Mouse (Mus musculus) forebrain, embryonic 15.5 days (tissue): ENCODE results near the gene Cc2d1a. TPM values are rescaled to one million over a fixed set of nuclear protein-coding genes. Genes with fewer than 3 reads are reported as not detected.
A peak's percentile ranks its signal among the peaks of the same experiment; 100 is the strongest.

Source experiments
- ATAC-seq: fragments of 200-750 bp; cut with Nextera tagmentation; replicated peaks from 2 replicates; pipeline ENCODE4 v1.8.0; 2017; ENCODE audit warnings: mild to moderate bottlenecking, moderate TSS enrichment, moderate library complexity
- H3K27ac ChIP-seq: fragments of 300-500 bp; sonication (generic); replicated peaks from 2 replicates; pipeline ENCODE4 v1.5.1; 2015; ENCODE audit warnings: mild to moderate bottlenecking, inconsistent platforms
- H3K27me3 ChIP-seq: fragments of 300-500 bp; sonication (generic); 2 replicates; pipeline ENCODE4 v1.6.1; 2015; ENCODE audit warnings: inconsistent platforms
- H3K36me3 ChIP-seq: fragments of 300-500 bp; sonication (generic); 2 replicates; pipeline ENCODE4 v1.6.1; 2015; ENCODE audit warnings: mild to moderate bottlenecking, inconsistent platforms
- H3K4me1 ChIP-seq: fragments of 300-500 bp; sonication (generic); 2 replicates; pipeline ENCODE4 v1.6.1; 2015; ENCODE audit warnings: inconsistent platforms
- H3K4me2 ChIP-seq: fragments of 300-500 bp; sonication (generic); replicated peaks from 2 replicates; pipeline ENCODE4 v1.6.1; 2015; ENCODE audit warnings: mild to moderate bottlenecking, inconsistent platforms
- H3K4me3 ChIP-seq: fragments of 300-500 bp; sonication (generic); 2 replicates; pipeline ENCODE4 v1.5.1; 2015; ENCODE audit warnings: mild to moderate bottlenecking, inconsistent platforms
- H3K9ac ChIP-seq: fragments of 300-500 bp; sonication (generic); replicated peaks from 2 replicates; pipeline ENCODE4 v1.6.1; 2015; ENCODE audit warnings: mild to moderate bottlenecking, inconsistent platforms
- H3K9me3 ChIP-seq: fragments of 300-500 bp; sonication (generic); 2 replicates; pipeline ENCODE4 v1.6.1; 2016; ENCODE audit warnings: inconsistent platforms
- WGBS: fragments of 180-500 bp; shearing (Covaris S2); methylation state at CpG from one replicate; pipeline ENCODE4 v1.1.7; 2015; ENCODE audit warnings: mixed read lengths; 5-methylcytosine and 5-hydroxymethylcytosine counted together
- polyA plus RNA-seq: library from polyadenylated mRNA; unstranded; fragments of >200 nt; fragmentation: Nextera tagmentation; extraction: Ambion mirVana; gene quantifications from 2 replicates; pipeline ENCODE4 v1.2.1, GENCODE M21; 2015

The Cc2d1a gene
- 32.4 and 34.8 TPM in 2 replicates for polyA plus RNA-seq

DNA sequence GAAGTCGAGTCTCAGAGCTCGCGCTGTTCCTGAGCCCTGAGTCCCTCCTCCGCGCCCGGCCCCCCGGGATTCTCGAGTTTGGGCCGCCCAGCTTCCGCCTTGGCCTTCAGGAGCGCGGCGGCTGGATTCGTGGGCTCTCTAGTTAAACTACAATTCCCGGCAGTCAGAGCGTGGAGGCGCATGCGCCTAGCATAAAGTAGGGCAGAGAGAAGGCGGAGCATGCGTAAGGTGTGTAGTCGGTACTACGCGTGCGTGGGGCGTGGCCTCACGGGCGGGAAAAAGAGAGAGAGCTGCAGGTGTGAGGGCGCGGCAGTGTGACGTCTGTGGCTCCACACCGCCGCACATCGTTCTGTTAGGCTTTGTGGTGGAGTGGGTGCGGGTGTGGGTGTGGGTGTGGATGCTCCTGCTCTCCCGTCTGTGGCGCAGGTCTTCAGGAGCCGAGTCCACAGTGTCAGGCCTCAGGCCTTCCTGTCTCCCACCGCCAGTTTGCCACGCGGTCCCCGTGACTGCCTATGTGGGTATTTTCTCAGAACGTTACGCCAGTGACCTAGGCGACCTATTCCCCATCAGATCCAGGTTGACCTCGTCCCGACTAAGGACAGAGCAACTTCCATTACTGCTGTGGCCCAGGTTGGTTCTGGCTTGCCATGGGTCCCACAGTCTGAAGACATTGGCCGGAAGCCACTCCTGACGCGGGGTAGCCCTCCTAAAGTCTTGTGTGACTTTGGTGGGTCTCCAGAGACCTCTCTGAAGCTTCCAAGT is at the start of gene Cc2d1a, which contains the start of gene 4930432K21Rik:
Cc2d1a (minus strand) TSS at position 168 of the 762 bp plus-strand sequence.
4930432K21Rik (plus strand) TSS at position 257 of the 762 bp plus-strand sequence.
- Histone ChIP-seq H3K36me3 (peaks cover 15% of the 10 kb centered on the region), H3K4me2 (peak within 1 kb of the TSS; percentile 93), H3K27ac (0 out of 2 replicates have a peak within 1 kb of the TSS, but pooled peaks have one; percentile 11), H3K9me3 (no peaks in the 10 kb centered on the region), H3K4me3 (peak within 1 kb of the TSS; percentile 73), H3K27me3 (no peaks in the 10 kb centered on the region), H3K4me1 (peaks cover 24% of the 10 kb centered on the region), H3K9ac (peak within 1 kb of the TSS; percentile 67)
- peak; percentile 96 for ATAC-seq
- 16% methylated on average over 49 of the region's 49 CpGs for WGBS

DNA sequence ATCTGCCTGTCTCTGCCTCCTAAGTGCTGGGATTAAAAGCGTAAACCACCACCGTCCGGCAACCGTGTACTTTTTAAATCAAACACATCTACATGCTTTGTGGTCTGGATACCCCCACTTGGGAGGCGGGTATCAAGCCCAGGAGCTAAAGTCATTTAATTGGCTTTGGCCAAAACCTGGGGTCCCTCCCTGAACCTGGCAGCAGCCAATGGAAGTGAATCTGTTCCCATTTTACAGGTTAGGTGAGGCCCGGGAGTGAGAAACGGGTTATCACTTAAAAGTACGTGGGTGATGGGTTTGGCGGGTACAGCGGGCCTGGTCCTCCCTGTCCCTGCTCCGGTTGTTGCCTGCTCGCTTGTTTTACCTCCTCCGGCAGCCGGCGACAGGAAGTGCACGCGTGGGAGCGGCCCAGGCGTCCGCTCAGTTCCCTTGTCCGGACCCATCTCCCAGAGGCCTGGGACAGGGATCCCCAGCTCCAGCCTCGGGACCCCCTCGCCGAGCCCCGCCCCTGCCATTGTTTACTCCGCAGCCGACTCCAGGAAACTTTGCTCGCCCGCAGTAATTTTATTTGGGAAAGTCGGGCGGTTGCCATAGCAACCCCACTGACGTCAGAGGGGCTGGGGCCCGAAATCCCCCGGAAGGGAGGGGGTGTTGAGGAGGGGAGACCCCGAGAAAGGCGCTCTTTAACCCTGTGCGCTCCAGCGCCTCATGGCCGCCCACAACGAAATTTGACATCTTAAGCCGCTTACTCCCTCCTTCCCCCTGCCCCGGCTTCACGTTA is 49.6 kb upstream of the Cc2d1a start:
- WGBS, result 3% methylated on average over 43 of the region's 43 CpGs
- Histone ChIP-seq H3K9ac (peak overlapping the region; percentile 45), H3K36me3 (no peaks in the 10 kb centered on the region), H3K27me3 (no peaks in the 10 kb centered on the region), H3K9me3 (no peaks in the 10 kb centered on the region), H3K4me2 (peak overlapping the region; percentile 88), H3K4me1 (peaks cover 48% of the 10 kb centered on the region), H3K27ac (peak overlapping the region; percentile 83), H3K4me3 (peak overlapping the region; percentile 54)
- ATAC-seq, result peak; percentile 24

DNA sequence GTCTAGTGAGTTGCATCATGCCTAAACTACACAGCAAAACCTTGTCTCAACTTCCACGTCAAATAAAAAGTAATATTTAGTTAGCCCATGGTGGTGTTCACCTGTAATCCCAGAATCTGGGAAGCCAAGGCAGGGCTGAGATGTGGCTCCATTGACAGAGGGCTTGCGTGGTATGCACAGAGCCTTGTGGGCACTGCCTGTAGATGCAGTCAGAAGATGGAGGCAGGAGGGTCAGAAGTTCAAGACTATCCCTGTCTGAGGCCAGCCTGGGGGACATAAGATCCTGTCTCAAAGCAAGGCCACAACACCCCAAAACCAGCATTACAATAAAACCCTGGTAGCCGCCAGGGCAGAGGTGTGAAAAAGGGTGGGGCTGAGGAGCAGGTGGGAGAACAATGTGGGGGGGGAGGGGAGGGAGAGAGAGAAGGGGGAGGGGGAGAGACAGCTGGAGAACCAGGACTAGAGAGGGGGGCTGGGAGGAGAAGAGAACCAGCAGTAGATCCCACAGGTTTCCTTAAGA is 46.5 kb upstream of the Cc2d1a start:
- Histone ChIP-seq H3K9ac (no peak overlapping the region), H3K4me3 (no peak overlapping the region), H3K4me1 (peaks cover 37% of the 10 kb centered on the region), H3K4me2 (no peak overlapping the region), H3K27ac (no peak overlapping the region), H3K27me3 (no peaks in the 10 kb centered on the region), H3K36me3 (no peaks in the 10 kb centered on the region), H3K9me3 (no peaks in the 10 kb centered on the region)
- WGBS, result 67% methylated on average over 3 of the region's 3 CpGs
- no peak for ATAC-seq

DNA sequence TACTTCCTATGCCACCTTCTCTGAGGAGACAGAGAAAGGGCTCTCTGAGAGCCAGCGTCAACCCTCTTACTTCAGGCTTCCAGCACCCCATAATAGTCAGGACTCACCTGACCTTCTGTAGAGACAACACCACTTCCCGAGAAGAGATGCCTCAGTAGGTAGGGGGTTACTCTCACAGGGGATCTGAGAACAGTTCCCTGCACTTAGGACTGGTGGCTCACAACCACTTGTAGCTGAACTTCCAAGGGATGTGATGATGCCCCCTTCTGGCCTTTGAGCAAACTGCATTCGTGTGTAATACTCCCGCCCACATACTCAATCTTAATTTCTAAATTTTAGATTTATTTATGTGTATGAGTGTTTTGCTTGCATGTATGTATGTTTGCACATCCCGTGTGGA is 45.8 kb upstream of the Cc2d1a start:
- Histone ChIP-seq H3K36me3 (no peaks in the 10 kb centered on the region), H3K4me3 (no peak overlapping the region), H3K27me3 (no peaks in the 10 kb centered on the region), H3K27ac (no peak overlapping the region), H3K4me1 (peaks cover 31% of the 10 kb centered on the region), H3K9ac (no peak overlapping the region), H3K9me3 (no peaks in the 10 kb centered on the region), H3K4me2 (no peak overlapping the region)
- no peak for ATAC-seq
- 85% methylated on average over 5 of the region's 5 CpGs for WGBS

DNA sequence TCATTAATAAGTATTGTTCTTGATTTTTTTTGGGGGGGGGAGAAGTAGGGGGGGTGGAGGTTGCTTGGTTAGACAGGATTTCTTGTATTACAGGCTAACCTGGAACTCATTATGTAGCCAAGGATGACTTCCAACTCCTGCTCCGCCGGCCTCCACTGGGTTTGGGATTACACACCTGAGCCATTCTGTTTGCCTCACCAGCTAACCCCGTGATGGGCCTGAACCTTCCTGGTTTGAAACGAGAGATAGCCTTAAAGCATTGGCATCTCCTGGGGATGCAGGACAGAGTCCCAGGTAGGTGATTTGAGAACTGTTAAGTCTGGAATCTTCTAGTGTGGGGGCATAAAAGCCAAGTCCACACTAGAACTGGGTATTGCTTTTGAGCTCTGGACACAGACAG is 45.4 kb upstream of the Cc2d1a start:
- Histone ChIP-seq H3K9ac (no peak overlapping the region), H3K36me3 (no peaks in the 10 kb centered on the region), H3K4me2 (no peak overlapping the region), H3K27ac (no peak overlapping the region), H3K4me3 (no peak overlapping the region), H3K9me3 (no peaks in the 10 kb centered on the region), H3K27me3 (no peaks in the 10 kb centered on the region), H3K4me1 (peaks cover 27% of the 10 kb centered on the region)
- no peak for ATAC-seq
- 72% methylated on average over 4 of the region's 4 CpGs for WGBS

DNA sequence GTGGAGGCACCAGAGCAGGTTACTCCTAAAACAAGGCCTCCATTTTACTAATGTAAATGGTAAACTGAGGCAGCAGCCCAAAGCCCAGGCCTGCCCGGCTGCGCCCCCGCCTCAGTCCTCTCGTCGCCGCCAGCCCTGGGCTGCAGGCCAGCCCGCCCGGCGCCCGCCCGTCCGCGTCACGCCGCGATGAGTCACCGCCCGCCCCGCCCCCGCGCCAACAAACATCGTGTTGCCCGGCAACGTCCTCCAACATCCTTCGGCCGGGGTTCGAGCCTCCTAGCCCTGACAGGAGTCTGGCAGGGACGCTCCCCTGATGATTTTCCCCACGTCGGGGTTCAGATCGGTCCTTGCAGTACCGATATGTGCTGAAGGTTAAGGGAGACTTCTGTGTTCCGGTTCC is 44.8 kb upstream of the Cc2d1a start:
- no peaks in the 10 kb centered on the region for H3K36me3 ChIP-seq
- no peaks in the 10 kb centered on the region for H3K9me3 ChIP-seq
- peaks cover 21% of the 10 kb centered on the region for H3K4me1 ChIP-seq
- 3% methylated on average over 33 of the region's 33 CpGs for WGBS
- H3K9ac ChIP-seq, result peak overlapping the region; percentile 13; the same call in 1 of the 2 replicates
- H3K4me2 ChIP-seq, result peak overlapping the region; percentile 29
- H3K27me3 ChIP-seq, result no peaks in the 10 kb centered on the region; the same call in 1 of the 2 replicates
- 0 out of 2 replicates have a peak overlapping the region, but pooled peaks have one; percentile 52 for H3K27ac ChIP-seq
- peak overlapping the region; percentile 16 for H3K4me3 ChIP-seq
- peak; percentile 42; the same call in 1 of the 2 replicates for ATAC-seq

DNA sequence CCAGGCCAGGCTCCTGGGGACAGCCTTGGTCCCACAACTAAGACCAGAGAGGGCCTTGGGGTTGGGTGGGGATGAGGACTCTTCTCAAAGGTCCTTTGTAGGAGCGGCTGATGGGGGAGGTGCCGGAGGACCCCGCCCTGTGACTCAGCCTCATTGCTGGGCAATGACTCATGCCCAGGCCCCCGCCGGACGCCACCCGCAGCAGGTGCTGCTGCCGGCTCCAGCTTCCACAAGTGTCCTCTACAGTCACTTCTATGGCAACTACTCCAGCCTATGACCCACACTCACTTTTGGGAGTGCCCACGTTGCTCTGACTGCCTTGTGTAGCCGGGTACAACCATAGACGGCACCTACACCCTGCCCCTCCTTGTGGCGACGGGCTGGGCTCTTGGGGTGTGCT is 44.3 kb upstream of the Cc2d1a start:
- peak; percentile 35; the same call in 1 of the 2 replicates for ATAC-seq
- Histone ChIP-seq H3K4me1 (peaks cover 19% of the 10 kb centered on the region), H3K9me3 (no peaks in the 10 kb centered on the region), H3K4me2 (peak overlapping the region; percentile 29; the same call in 1 of the 2 replicates), H3K27me3 (no peaks in the 10 kb centered on the region; the same call in 1 of the 2 replicates), H3K9ac (no peak overlapping the region), H3K36me3 (no peaks in the 10 kb centered on the region), H3K4me3 (no peak overlapping the region), H3K27ac (peak overlapping the region; percentile 52)
- 36% methylated on average over 13 of the region's 13 CpGs for WGBS

DNA sequence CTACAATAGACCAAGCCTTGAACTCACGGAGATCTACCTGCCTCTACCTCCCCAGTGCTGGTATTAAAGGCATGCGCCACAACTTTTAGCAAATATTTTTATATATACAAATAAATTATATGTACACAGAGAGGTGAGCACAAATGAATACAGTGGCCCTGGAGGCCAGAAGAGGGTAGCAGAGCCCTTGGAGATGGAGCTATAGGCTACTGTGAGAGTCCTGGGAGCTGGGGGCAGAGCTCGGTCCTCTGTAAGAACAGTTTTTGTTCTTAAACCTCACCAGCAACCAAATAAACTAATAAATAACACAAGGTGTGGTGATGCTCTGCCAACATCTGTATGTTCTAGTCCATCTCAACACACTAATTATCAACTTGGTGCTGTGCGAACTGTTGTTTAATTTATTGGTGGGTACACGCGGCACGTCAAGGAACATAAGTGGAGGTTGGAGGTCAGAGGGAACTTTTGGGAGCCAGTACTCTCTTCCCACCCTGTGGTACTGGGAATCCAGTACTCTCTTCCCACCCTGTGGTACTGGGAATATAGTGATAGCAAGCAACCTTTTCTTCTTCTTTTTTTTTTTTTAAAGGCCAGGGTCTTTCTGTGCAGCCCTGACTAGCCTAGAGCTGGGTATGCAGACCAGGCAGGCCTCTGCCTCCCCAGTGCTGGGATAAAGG is 42.6 kb upstream of the Cc2d1a start:
- no peak overlapping the region for H3K9ac ChIP-seq
- no peaks in the 10 kb centered on the region for H3K36me3 ChIP-seq
- no peaks in the 10 kb centered on the region; the same call in 1 of the 2 replicates for H3K27me3 ChIP-seq
- H3K27ac ChIP-seq, result no peak overlapping the region
- no peak overlapping the region for H3K4me3 ChIP-seq
- WGBS, result 95% methylated on average over 7 of the region's 7 CpGs
- no peak for ATAC-seq
- H3K4me2 ChIP-seq, result no peak overlapping the region
- no peaks in the 10 kb centered on the region for H3K9me3 ChIP-seq
- H3K4me1 ChIP-seq, result peaks cover 24% of the 10 kb centered on the region

DNA sequence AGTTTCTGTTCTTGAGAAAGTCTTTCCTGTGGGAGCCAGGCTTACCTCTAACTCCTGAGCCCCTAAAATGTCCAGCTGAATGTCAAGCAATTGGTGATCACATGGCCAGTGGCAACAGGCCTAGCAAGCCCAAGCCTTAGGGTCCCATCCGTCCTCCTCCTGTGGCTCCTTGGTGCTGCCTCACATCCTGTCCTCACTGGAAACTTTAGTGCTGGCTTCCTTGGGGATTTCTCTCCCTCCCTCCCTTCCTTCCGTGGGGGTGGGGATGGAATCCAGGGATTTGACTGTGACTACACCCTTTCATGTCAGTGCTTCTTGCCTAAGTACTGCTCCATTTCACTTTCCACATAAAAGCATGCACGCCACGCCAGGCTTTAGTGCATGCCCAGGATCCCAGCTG is 41.9 kb upstream of the Cc2d1a start:
- no peak overlapping the region for H3K9ac ChIP-seq
- H3K27ac ChIP-seq, result no peak overlapping the region
- no peaks in the 10 kb centered on the region; the same call in 1 of the 2 replicates for H3K27me3 ChIP-seq
- H3K9me3 ChIP-seq, result no peaks in the 10 kb centered on the region
- no peaks in the 10 kb centered on the region for H3K36me3 ChIP-seq
- peaks cover 27% of the 10 kb centered on the region for H3K4me1 ChIP-seq
- no peak overlapping the region for H3K4me3 ChIP-seq
- WGBS, result 62% methylated on average over 4 of the region's 4 CpGs
- no peak for ATAC-seq
- H3K4me2 ChIP-seq, result no peak overlapping the region

DNA sequence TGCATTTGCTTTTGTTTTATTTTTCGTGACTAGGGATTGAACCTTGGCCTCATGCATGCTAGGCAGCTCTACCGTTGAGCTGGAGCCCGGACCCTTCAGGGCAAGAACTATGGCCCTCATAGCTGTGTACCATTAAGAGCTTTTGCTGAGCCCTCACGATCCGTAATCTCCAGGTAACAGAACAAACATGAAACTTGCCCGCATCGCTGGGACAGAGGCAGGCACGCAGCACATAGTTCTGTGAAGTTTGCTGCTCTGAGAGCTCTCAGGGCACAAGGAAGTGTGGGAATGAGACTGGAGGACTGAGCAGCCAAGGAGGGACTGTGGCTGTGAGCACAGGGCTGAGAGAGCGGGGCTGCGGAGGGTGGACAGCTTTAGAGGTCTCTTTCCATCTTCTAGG is 40.9 kb upstream of the Cc2d1a start:
- Histone ChIP-seq H3K27me3 (no peaks in the 10 kb centered on the region; the same call in 1 of the 2 replicates), H3K27ac (no peak overlapping the region), H3K4me2 (no peak overlapping the region), H3K4me3 (no peak overlapping the region), H3K4me1 (peaks cover 35% of the 10 kb centered on the region), H3K36me3 (no peaks in the 10 kb centered on the region), H3K9ac (no peak overlapping the region), H3K9me3 (no peaks in the 10 kb centered on the region)
- ATAC-seq, result no peak
- 89% methylated on average over 10 of the region's 10 CpGs for WGBS

DNA sequence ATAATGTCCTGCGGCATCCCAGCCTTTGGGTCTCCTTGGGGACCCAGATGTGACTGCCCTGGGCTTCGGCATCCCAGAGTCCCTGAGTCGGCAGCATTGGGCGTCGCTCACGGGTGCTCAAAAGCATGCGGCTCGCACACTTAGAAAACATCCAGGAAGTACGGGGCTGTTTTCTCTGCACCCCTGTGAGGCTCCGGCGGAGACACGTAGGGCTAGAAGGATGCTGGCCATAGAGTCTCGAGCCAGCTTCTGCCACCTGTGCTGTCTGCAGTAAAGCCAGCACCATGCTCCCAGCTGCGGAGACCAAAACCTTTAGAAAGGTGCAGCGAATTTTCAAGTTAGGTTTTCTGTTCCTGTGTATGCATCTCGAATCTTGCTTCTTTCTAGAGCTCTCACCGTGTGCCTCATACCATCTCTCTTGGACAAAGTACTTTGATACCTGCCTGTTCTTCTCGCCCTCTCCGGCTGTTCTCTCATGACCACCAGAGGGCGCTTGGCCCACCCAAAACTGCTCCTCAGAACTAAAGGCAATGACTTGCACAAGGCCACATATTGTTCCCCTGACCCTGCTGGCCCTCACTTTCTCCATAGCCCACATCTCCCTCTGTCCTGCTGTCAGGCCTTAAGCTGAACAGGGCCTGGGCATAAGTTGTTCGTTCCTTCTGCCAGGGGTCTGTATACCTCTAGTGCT is 39.5 kb upstream of the Cc2d1a start:
- Histone ChIP-seq H3K36me3 (no peaks in the 10 kb centered on the region), H3K27ac (0 out of 2 replicates have a peak overlapping the region, but pooled peaks have one; percentile 28), H3K9me3 (no peaks in the 10 kb centered on the region), H3K9ac (peak overlapping the region; percentile 36), H3K4me1 (peaks cover 36% of the 10 kb centered on the region), H3K27me3 (no peaks in the 10 kb centered on the region; the same call in 1 of the 2 replicates), H3K4me2 (peak overlapping the region; percentile 63), H3K4me3 (peak overlapping the region; percentile 30)
- WGBS, result 4% methylated on average over 21 of the region's 21 CpGs
- no peak for ATAC-seq
